Mouse (Mus musculus): ENCODE data around the gene Otud7b. TPM values are rescaled to one million over a fixed set of nuclear protein-coding genes. Genes with fewer than 3 reads are reported as not detected.
A peak's percentile ranks its signal among the peaks of the same experiment; 100 is the strongest.

Otud7b gene
- polyA plus RNA-seq, 1 experiment: 11.6 TPM

DNA sequence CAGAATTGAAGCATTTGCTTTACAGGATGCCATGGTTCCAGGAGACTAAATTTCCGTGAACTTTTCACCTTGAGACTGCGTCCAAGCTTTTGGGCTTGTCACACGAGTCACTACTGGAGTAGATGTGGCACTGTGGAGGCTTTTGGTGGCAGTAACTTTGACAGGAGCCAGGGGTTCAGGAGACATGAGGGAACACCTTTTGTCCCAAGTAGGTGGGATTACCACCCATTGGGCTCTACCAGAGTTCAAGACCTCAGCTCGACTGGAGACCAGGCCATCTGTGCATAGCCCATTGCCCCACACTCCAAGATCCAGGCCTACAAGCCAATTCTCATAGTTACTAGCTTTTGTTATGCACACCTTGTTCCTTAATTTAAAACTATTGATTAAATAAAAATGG, 34.1 kb upstream of the Otud7b start:
- H3K4me3 ChIP-seq (ENCODE audit: control insufficient read depth, insufficient read depth, low read length): no peak overlapping the region
- no peaks in the 10 kb centered on the region for H3K27me3 ChIP-seq (ENCODE audit: control insufficient read depth, insufficient read depth, low read length)
- WGBS: 90% methylated on average over 4 of the region's 4 CpGs
- no peaks in the 10 kb centered on the region for H3K36me3 ChIP-seq (ENCODE audit: control insufficient read depth, insufficient read depth, low read length)
- no peak overlapping the region for H3K27ac ChIP-seq (ENCODE audit: control insufficient read depth, insufficient read depth, low read length)
- TF ChIP-seq POLR2A (IDR thresholded peaks at IDR 0.05; ENCODE audit: control insufficient read depth, extremely low read depth, insufficient read depth, low read length, poor library complexity) (no peak), CTCF (IDR thresholded peaks at IDR 0.05; ENCODE audit: borderline replicate concordance, control insufficient read depth, extremely low read depth, insufficient read depth, low read length, poor library complexity) (no peak)
- no peak for DNase-seq
- H3K4me1 ChIP-seq (replicated peaks; ENCODE audit: control insufficient read depth, insufficient read depth, low read length): no peaks in the 10 kb centered on the region

DNA sequence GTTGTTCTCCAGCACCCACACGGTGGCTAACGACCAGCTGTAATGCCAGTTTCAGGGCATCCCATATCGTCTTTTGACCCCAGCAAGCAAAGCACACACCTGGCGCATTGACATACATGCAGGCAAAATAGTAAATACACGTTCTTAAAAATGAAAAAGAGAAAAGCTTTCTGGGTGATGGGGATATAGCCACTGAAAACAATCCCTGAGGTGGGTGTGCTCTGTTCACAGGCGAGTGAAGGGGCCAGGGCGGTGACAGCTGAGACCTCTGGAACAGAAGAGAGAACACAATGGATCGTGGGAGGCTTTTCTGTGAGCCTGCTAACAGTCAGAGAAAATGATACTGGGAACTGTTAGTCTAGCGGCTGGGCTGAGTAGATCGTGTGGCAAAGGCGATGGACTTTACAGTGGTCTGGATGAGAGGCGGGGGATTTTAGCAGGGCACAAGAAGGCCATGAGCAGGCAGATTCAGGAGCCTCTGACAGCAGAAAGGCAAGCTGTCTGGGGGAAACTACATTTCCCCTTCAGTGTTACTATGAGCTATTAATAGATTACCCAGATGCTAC, 31.3 kb upstream of the Otud7b start:
- Histone ChIP-seq H3K4me1 (replicated peaks; ENCODE audit: control insufficient read depth, insufficient read depth, low read length) (no peaks in the 10 kb centered on the region), H3K27me3 (ENCODE audit: control insufficient read depth, insufficient read depth, low read length) (no peaks in the 10 kb centered on the region), H3K27ac (ENCODE audit: control insufficient read depth, insufficient read depth, low read length) (no peak overlapping the region), H3K4me3 (ENCODE audit: control insufficient read depth, insufficient read depth, low read length) (no peak overlapping the region), H3K36me3 (ENCODE audit: control insufficient read depth, insufficient read depth, low read length) (no peaks in the 10 kb centered on the region)
- no peak for DNase-seq
- WGBS: 77% methylated on average over 12 of the region's 12 CpGs
- TF ChIP-seq CTCF (IDR thresholded peaks at IDR 0.05; ENCODE audit: borderline replicate concordance, control insufficient read depth, extremely low read depth, insufficient read depth, low read length, poor library complexity): no peak
- TF ChIP-seq POLR2A (IDR thresholded peaks at IDR 0.05; ENCODE audit: control insufficient read depth, extremely low read depth, insufficient read depth, low read length, poor library complexity): no peak

DNA sequence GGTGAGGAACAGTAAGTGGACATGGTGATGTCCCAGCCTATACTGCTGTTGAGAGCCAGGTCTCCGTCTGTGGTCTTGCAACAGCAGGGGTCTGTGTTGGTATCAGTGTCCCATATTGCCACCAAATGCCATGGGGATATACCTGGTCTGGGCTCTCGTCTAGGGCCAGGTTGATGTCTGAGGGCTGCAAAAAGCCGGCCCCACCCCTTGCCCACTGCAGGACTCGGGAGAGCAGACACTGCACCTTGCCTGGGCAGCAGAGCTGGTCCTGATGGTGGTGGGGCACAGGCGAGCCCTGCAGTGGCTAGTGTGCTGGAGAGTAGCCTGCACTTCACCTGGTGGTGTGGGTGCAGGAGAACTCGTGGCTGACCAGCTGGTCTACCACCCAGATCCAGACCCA, 26.3 kb upstream of the Otud7b start:
- 93% methylated on average over 6 of the region's 6 CpGs for WGBS
- H3K4me1 ChIP-seq (replicated peaks; ENCODE audit: control insufficient read depth, insufficient read depth, low read length): no peaks in the 10 kb centered on the region
- H3K36me3 ChIP-seq (ENCODE audit: control insufficient read depth, insufficient read depth, low read length): no peaks in the 10 kb centered on the region
- no peak overlapping the region for H3K4me3 ChIP-seq (ENCODE audit: control insufficient read depth, insufficient read depth, low read length)
- DNase-seq: no peak
- no peak overlapping the region for H3K27ac ChIP-seq (ENCODE audit: control insufficient read depth, insufficient read depth, low read length)
- no peaks in the 10 kb centered on the region for H3K27me3 ChIP-seq (ENCODE audit: control insufficient read depth, insufficient read depth, low read length)
- TF ChIP-seq POLR2A (IDR thresholded peaks at IDR 0.05; ENCODE audit: control insufficient read depth, extremely low read depth, insufficient read depth, low read length, poor library complexity) (no peak), CTCF (IDR thresholded peaks at IDR 0.05; ENCODE audit: borderline replicate concordance, control insufficient read depth, extremely low read depth, insufficient read depth, low read length, poor library complexity) (no peak)

- H3K36me3 ChIP-seq (ENCODE audit: control insufficient read depth, insufficient read depth, low read length): no peaks in the 10 kb centered on the region
- no peak overlapping the region for H3K4me3 ChIP-seq (ENCODE audit: control insufficient read depth, insufficient read depth, low read length)
- H3K4me1 ChIP-seq (replicated peaks; ENCODE audit: control insufficient read depth, insufficient read depth, low read length): no peaks in the 10 kb centered on the region
- no peak for DNase-seq
- no peak overlapping the region for H3K27ac ChIP-seq (ENCODE audit: control insufficient read depth, insufficient read depth, low read length)
- 84% methylated on average over 3 of the region's 3 CpGs for WGBS
- no peak for TF ChIP-seq POLR2A (IDR thresholded peaks at IDR 0.05; ENCODE audit: control insufficient read depth, extremely low read depth, insufficient read depth, low read length, poor library complexity)
- no peak for TF ChIP-seq CTCF (IDR thresholded peaks at IDR 0.05; ENCODE audit: borderline replicate concordance, control insufficient read depth, extremely low read depth, insufficient read depth, low read length, poor library complexity)
- no peaks in the 10 kb centered on the region for H3K27me3 ChIP-seq (ENCODE audit: control insufficient read depth, insufficient read depth, low read length)
These were observed 25.6 kb upstream of the Otud7b start for GRCm38 (mm10) chr3:96078711-96079110.

GRCm38 (mm10) chr3:96081006-96081405, 23.3 kb upstream of the Otud7b start:
- H3K4me1 ChIP-seq (replicated peaks; ENCODE audit: control insufficient read depth, insufficient read depth, low read length): no peaks in the 10 kb centered on the region
- TF ChIP-seq POLR2A (IDR thresholded peaks at IDR 0.05; ENCODE audit: control insufficient read depth, extremely low read depth, insufficient read depth, low read length, poor library complexity) (no peak), CTCF (IDR thresholded peaks at IDR 0.05; ENCODE audit: borderline replicate concordance, control insufficient read depth, extremely low read depth, insufficient read depth, low read length, poor library complexity) (no peak)
- H3K4me3 ChIP-seq (ENCODE audit: control insufficient read depth, insufficient read depth, low read length): no peak overlapping the region
- no peaks in the 10 kb centered on the region for H3K27me3 ChIP-seq (ENCODE audit: control insufficient read depth, insufficient read depth, low read length)
- peak; percentile 37 for DNase-seq
- H3K27ac ChIP-seq (ENCODE audit: control insufficient read depth, insufficient read depth, low read length): no peak overlapping the region
- no peaks in the 10 kb centered on the region for H3K36me3 ChIP-seq (ENCODE audit: control insufficient read depth, insufficient read depth, low read length)
- WGBS: 93% methylated on average over 1 of the region's 1 CpGs

DNA sequence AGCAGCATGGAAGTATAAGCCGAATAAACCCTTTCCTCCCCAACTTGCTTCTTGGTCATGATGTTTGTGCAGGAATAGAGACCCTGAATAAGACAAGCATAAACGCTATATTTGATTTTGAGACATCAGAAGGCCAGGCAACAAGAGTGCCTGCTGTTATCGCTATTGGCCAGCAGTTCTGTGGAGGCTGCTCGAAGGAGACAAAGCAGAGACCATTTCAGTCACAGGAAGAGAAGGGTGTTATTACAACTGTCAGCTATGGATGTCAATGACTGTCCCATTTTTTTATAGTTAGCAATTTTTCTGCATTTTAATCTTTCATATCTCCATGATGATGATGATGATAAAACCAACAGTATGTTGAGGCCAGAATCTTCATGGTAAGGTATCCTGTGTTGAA, 22.7 kb upstream of the Otud7b start:
- WGBS: 97% methylated on average over 4 of the region's 4 CpGs

DNA sequence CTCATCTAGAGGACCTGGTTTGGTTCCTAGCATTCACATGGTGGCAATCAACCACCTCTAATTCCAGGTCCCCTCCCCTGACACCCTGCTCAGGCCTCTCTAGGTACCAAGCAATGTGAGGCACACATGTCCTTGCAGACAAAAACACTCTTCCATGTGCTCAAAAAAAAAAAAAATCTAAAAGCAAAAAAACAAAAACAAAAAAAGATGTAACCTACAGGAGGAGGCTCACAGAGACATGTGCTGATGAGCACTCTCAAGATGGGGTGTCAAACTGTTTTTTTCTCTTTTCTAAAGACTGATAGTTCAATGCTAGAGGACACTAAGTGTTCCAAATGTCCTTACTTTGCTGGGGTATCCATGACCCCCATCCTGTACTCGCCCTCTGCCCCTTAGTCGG, 22.2 kb upstream of the Otud7b start:
- H3K4me3 ChIP-seq (ENCODE audit: control insufficient read depth, insufficient read depth, low read length): no peak overlapping the region
- 92% methylated on average over 2 of the region's 2 CpGs for WGBS
- no peak for TF ChIP-seq CTCF (IDR thresholded peaks at IDR 0.05; ENCODE audit: borderline replicate concordance, control insufficient read depth, extremely low read depth, insufficient read depth, low read length, poor library complexity)
- TF ChIP-seq POLR2A (IDR thresholded peaks at IDR 0.05; ENCODE audit: control insufficient read depth, extremely low read depth, insufficient read depth, low read length, poor library complexity): no peak
- no peaks in the 10 kb centered on the region for H3K4me1 ChIP-seq (replicated peaks; ENCODE audit: control insufficient read depth, insufficient read depth, low read length)
- no peak overlapping the region for H3K27ac ChIP-seq (ENCODE audit: control insufficient read depth, insufficient read depth, low read length)
- no peaks in the 10 kb centered on the region for H3K36me3 ChIP-seq (ENCODE audit: control insufficient read depth, insufficient read depth, low read length)
- no peak for DNase-seq
- H3K27me3 ChIP-seq (ENCODE audit: control insufficient read depth, insufficient read depth, low read length): no peaks in the 10 kb centered on the region

More for the DNA sequence above, 22.7 kb upstream of the Otud7b start:
- no peak overlapping the region for H3K27ac ChIP-seq (ENCODE audit: control insufficient read depth, insufficient read depth, low read length)
- no peak for TF ChIP-seq CTCF (IDR thresholded peaks at IDR 0.05; ENCODE audit: borderline replicate concordance, control insufficient read depth, extremely low read depth, insufficient read depth, low read length, poor library complexity)
- TF ChIP-seq POLR2A (IDR thresholded peaks at IDR 0.05; ENCODE audit: control insufficient read depth, extremely low read depth, insufficient read depth, low read length, poor library complexity): no peak
- DNase-seq: no peak
- no peaks in the 10 kb centered on the region for H3K4me1 ChIP-seq (replicated peaks; ENCODE audit: control insufficient read depth, insufficient read depth, low read length)
- no peak overlapping the region for H3K4me3 ChIP-seq (ENCODE audit: control insufficient read depth, insufficient read depth, low read length)
- no peaks in the 10 kb centered on the region for H3K36me3 ChIP-seq (ENCODE audit: control insufficient read depth, insufficient read depth, low read length)
- no peaks in the 10 kb centered on the region for H3K27me3 ChIP-seq (ENCODE audit: control insufficient read depth, insufficient read depth, low read length)

Data from thymus, adult 2 months (tissue).